Mouse (Mus musculus) cortical plate, adult 2 months (tissue): ENCODE data around the gene Rps29. TPM values are rescaled to one million over a fixed set of nuclear protein-coding genes. Genes with fewer than 3 reads are reported as not detected.

Experiments
- H3K27ac ChIP-seq: fragments of 200-500 bp; 2 replicates; pipeline ENCODE4 v1.5.1; 2012; ENCODE audit warnings: low read length, control low read depth, inconsistent platforms; ENCODE audit not compliant: insufficient read depth
- H3K4me1 ChIP-seq: fragments of 200-500 bp; 2 replicates; pipeline ENCODE4 v1.6.1; 2011; ENCODE audit warnings: low read length; ENCODE audit not compliant: control insufficient read depth, insufficient read depth
- H3K4me3 ChIP-seq: fragments of 200-500 bp; 2 replicates; pipeline ENCODE4 v1.5.1; 2011; ENCODE audit warnings: mild to moderate bottlenecking, low read length, control low read depth; ENCODE audit not compliant: insufficient read depth
- CTCF ChIP-seq: fragments of 200-500 bp; IDR thresholded peaks from 2 replicates; pipeline ENCODE4 v1.5.1; 2011; ENCODE audit warnings: mild to moderate bottlenecking, control low read depth, low read length; ENCODE audit not compliant: insufficient read depth; ENCODE audit errors: extremely low read depth
- POLR2A ChIP-seq: fragments of 200-500 bp; IDR thresholded peaks from 2 replicates; pipeline ENCODE4 v1.6.1; 2011; ENCODE audit warnings: mild to moderate bottlenecking, low read length, control low read depth; ENCODE audit not compliant: insufficient read depth; ENCODE audit errors: extremely low read depth
- polyA plus RNA-seq: library from polyadenylated mRNA; depleted of rRNA; stranded (reverse); fragments of >200 nt; gene quantifications from 2 replicates; pipeline ENCODE4 v1.2.3, GENCODE M21; 2012

The Rps29 gene
- polyA plus RNA-seq, 1 experiment, result 1,750 TPM

DNA sequence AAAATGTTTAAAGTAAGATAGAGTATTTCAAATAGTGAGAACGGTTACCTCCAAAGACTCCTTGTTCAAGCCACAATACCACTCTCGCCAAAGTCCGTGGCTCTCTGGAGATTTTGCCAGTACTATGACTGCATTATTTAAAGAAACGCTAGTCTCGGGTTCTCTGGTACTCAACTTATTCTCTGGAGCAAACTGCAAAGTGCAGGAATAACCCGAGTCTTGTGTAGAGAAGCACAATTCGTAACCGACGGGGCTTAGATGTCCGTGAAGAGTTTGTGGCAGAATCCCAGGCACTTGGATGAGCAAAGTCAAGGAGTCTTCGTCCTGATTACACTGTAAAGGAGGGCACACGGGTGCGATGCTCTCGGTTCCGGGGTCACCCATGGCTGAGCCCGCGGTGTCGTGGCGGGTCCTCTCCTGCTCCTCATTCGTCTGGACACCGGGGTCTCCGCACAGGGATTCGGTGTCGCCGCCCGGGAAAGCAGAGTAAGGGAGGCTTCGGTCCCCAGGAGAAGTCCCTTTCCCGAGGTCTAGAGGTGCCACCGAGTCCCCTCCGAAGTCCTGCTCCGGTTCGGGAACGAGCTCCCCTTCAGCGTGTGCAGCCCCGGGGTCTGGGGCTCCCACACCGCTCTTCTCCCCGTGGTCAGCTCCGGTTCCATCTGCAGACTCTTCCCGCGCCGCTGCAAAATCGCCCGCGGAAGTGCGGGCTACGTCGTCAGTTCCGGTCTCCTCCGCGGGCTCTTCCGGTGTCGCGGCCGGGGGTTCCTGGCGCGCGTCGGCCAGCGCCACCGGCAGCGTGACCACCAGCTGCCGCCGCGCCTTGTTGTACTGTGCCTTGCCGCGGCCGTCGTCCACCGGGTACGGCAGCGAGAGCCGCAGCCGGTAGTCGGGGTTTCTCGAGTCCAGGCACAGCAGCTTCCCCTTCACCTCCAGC is 37.7 kb upstream of the Rps29 start, which contains the start of gene Gm49383:
TSS of gene Gm49383 (minus strand) at position 661 of the 934 bp plus-strand sequence.
- Histone ChIP-seq H3K27ac (peak within 1 kb of the TSS; percentile 97), H3K4me1 (no peaks in the 10 kb centered on the region; the same call in 1 of the 2 replicates), H3K4me3 (peak within 1 kb of the TSS; percentile 96)
- TF ChIP-seq POLR2A, result no peak; the same call in 1 of the 2 replicates
- no peak for TF ChIP-seq CTCF

DNA sequence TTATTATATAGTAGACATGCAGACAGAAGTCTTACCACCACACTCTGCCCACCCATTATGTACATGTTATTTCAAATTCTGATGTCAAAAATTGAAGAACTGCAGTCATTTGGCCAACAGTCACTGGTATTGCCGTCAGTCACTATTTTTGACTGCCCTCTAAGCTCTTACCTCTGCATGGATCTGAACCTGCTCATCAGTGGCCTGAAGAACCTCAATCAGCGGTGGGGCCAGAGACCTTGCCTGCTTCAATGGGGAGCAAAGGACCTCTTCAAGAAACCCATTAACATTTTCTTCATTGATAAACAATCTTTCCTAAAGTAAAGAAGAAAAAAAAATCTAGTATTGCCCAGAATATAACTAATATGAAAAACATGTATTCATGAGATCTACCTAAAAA is 33.7 kb upstream of the Rps29 start:
- Histone ChIP-seq H3K4me1 (no peaks in the 10 kb centered on the region; the same call in 1 of the 2 replicates), H3K27ac (no peak overlapping the region), H3K4me3 (no peak overlapping the region)
- TF ChIP-seq POLR2A (no peak), CTCF (no peak)

DNA sequence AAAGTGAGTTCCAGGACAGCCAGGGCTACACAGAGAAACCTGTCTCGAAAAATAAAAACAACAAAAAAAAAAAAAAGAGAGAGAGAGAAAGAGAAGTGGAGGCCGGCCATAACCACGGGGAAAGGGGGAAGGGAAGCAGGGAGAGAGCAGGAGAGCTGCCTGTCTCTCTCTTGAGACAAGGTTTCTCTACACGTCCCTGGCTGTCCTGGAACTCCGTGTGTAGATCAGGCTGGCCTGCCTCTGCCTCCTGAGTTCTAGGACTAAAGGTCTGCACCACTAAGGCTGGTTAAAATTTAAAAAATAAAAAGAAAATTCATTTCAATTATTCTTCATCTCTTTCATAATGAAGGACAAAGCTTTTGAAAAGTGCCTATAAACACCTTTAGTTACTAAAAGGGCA is 32.4 kb upstream of the Rps29 start:
- Histone ChIP-seq H3K4me3 (no peak overlapping the region), H3K27ac (no peak overlapping the region), H3K4me1 (no peaks in the 10 kb centered on the region; the same call in 1 of the 2 replicates)
- TF ChIP-seq CTCF, result no peak
- TF ChIP-seq POLR2A, result no peak

DNA sequence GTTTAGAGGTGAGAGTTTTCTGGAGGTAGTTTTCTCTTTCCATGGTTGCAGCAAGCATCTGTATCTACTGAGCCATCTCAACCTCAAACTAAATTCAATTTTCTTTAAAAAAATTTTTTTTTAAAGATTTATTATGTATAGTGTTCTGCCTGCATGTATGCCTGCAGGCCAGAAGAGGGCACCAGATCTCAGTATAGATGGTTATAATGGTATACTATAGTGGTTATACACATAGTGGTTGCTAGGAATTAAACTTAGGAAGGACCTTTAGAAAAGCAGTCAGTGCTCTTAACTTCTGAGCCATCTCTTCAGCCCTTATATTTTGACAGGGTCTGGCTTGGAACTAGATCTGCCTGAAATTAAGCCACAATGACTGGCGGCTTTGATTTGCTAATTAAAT is 31.5 kb upstream of the Rps29 start:
- Histone ChIP-seq H3K27ac (no peak overlapping the region), H3K4me1 (no peaks in the 10 kb centered on the region), H3K4me3 (no peak overlapping the region)
- TF ChIP-seq POLR2A, result no peak
- no peak for TF ChIP-seq CTCF

DNA sequence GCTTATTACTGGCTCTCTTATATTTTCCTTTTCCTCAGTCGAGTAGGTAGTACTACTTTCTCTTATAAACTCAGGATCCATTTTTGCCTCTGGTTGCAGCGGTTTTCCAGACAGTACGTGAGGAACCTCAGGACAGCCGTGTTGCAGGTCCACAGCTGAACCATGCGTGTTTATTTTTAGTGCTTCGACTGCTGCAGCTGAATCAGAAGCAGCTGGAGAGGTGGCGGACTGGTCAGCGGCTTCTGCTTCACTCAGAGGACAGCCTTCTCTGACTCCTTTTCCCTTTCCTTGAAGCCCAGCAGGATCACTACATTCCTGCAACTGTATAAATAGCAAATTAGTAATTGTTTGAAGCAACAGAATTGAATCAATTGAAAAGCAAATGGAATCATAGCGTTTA is 31.1 kb upstream of the Rps29 start:
- Histone ChIP-seq H3K27ac (no peak overlapping the region), H3K4me3 (no peak overlapping the region), H3K4me1 (no peaks in the 10 kb centered on the region; the same call in 1 of the 2 replicates)
- TF ChIP-seq CTCF, result no peak
- no peak for TF ChIP-seq POLR2A

DNA sequence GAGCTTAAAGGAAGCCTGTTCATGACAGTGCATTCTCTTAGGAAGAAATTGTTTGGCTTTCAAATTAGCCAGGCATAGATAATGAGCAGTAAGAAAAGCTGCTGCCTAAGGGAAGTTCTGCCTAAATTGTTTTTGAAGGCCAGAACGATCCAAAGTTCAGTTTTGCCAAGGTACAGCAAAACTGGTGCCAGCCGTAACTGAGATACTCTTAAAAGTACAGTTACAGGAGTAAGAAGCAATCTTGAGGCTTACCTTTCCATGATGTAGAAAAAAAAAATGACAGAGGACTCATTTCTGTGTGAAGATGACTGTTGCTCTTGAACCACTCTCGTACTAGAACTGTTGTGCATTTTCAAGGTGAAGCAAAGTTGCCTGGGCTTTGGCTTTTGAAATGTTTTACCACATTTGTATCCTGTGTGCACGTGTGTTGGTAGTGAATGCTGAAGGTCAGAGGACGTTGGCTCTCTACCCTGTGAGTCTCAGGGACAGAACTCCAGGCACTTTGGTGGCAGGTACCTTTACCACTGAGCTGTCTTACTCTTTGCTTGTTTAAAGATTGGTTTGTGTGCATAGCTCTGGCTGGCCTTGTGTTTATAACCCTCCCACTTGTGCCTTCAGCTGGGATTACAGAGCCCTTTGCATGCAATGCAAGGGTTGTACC is 28.0 kb upstream of the Rps29 start:
- no peak for TF ChIP-seq POLR2A
- TF ChIP-seq CTCF, result no peak
- Histone ChIP-seq H3K27ac (no peak overlapping the region), H3K4me1 (peaks cover 1% of the 10 kb centered on the region; the same call in 1 of the 2 replicates), H3K4me3 (no peak overlapping the region)

DNA sequence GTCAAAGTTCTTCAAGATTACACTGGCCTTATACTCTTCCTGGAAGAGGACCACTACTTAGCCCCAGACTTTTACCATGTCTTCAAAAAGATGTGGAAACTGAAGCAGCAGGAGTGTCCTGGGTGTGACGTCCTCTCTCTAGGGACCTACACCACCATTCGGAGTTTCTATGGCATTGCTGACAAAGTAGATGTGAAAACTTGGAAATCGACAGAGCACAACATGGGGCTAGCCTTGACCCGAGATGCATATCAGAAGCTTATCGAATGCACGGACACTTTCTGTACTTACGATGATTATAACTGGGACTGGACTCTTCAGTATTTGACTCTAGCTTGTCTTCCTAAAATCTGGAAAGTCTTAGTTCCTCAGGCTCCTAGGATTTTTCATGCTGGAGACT is 26.4 kb upstream of the Rps29 start:
- Histone ChIP-seq H3K27ac (no peak overlapping the region), H3K4me1 (peaks cover 1% of the 10 kb centered on the region; the same call in 1 of the 2 replicates), H3K4me3 (peak overlapping the region; percentile 63; the same call in 1 of the 2 replicates)
- TF ChIP-seq POLR2A, result no peak
- no peak for TF ChIP-seq CTCF

DNA sequence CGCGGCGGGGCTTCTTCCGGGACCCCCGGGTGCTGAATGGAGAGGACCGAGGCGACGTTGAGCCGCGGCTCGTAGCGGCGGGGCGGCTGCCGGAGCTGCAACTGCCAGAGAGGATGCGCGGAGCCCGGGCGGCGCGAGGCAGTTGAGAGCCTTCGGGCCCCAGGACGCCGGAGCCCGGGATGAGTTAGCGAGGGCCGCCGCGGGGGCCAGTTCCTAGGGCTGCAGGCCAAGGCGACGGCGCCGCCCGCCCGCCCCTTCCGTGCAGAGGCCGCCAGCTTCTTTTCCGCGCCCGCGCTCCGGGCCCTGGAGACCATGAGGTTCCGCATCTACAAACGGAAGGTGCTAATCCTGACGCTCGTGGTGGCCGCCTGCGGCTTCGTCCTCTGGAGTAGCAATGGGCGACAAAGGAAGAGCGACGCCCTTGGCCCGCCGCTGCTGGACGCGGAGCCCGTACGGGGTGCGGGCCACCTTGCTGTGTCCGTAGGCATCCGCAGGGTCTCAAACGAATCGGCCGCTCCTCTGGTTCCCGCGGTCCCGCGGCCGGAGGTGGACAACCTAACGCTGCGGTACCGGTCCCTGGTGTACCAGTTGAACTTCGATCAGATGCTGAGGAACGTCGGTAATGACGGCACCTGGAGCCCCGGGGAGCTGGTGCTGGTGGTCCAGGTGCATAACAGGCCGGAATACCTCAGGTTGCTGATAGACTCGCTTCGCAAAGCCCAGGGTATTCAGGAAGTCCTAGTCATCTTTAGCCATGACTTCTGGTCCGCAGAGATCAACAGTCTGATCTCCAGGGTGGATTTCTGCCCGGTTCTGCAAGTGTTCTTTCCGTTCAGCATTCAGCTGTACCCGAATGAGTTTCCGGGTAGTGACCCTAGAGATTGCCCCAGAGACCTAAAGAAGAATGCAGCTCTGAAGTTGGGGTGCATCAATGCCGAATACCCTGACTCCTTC is 25.6 kb upstream of the Rps29 start:
- no peak for TF ChIP-seq POLR2A
- no peak for TF ChIP-seq CTCF
- H3K4me3 ChIP-seq, result peak overlapping the region; percentile 63
- H3K4me1 ChIP-seq, result peaks cover 1% of the 10 kb centered on the region; the same call in 1 of the 2 replicates
- peak overlapping the region; percentile 90 for H3K27ac ChIP-seq

DNA sequence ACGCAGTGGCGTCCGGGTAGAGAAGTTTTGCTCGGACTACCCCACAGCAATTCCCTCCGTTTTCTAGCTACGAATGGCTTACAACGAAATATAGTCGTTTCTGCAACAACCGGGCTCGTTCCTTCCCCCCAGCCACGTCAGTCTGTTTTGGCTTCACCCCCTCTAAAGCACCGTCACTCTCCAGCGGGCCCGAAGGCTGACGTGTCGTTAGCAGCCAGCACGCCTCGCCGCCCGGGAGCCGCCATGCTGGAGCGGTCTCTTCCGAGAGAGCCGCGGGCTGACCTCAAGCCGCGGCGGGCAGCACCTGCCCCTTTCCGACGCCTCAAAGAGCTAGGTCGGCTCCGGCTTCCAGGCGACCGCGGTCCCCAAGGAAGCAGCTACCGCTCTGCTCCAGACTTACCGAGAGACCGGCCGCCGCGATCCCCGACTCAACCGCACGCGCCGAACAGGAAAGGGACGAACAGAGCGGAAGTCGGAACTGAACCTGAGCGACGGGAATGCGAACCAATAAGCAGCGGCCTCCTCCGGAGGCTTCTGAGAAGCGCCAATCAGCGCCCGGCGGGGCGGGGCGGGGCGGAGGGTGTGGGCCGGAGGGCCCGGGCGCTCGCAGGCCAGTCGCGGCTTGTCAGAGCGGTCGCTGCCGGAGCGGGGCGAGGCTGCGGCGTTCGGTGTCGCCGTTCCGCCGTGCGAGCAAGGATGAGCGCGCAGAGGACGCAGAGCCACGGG is 24.8 kb upstream of the Rps29 start, which contains the start of the genes Rpl36al and Mgat2:
TSS of gene Rpl36al (minus strand) at position 501 of the 726 bp plus-strand sequence.
TSS of gene Mgat2 (plus strand) at position 575 of the 726 bp plus-strand sequence.
- Histone ChIP-seq H3K4me3 (peak within 1 kb of the TSS; percentile 63), H3K4me1 (peaks cover 1% of the 10 kb centered on the region; the same call in 1 of the 2 replicates), H3K27ac (peak within 1 kb of the TSS; percentile 93)
- TF ChIP-seq POLR2A (peak; percentile 83), CTCF (no peak)
